Mouse (Mus musculus): ENCODE measurements at regions not wholly inside any gene's neighbourhood (a gene's known extent, or its start where the extent isn't known, plus 50 kb on each side); places are given as distances from the start of the nearest gene placed in this dataset.

- no peak overlapping the region for H3K27ac ChIP-seq (ENCODE audit: low read depth, low read length)
- no peak overlapping the region for H3K4me3 ChIP-seq (ENCODE audit: low read depth, low read length)
- no peaks in the 10 kb centered on the region for H3K27me3 ChIP-seq (ENCODE audit: control insufficient read depth, insufficient read depth, low read length)
- ATAC-seq (ENCODE audit: low read depth), result no peak
- H3K9me3 ChIP-seq (ENCODE audit: control insufficient read depth, low read length), result no peaks in the 10 kb centered on the region
- no peak overlapping the region for H3K9ac ChIP-seq (replicated peaks; ENCODE audit: low read depth, low read length)
- no peaks in the 10 kb centered on the region for H3K4me1 ChIP-seq (ENCODE audit: control insufficient read depth, insufficient read depth, low read length)
- H3K36me3 ChIP-seq (ENCODE audit: control insufficient read depth, insufficient read depth, low read length), result no peaks in the 10 kb centered on the region
- H3K4me2 ChIP-seq (ENCODE audit: low read depth, low read length), result no peak overlapping the region
- WGBS, result 51% methylated on average over 2 of the region's 2 CpGs
These were observed 325.1 kb downstream of the Slc6a15 start for GRCm38 (mm10) chr10:103692682-103693081.

GRCm38 (mm10) chr10:103715080-103715725 lies 347.6 kb downstream of the Slc6a15 start:
- Histone ChIP-seq H3K27me3 (ENCODE audit: control insufficient read depth, insufficient read depth, low read length) (no peaks in the 10 kb centered on the region), H3K4me1 (ENCODE audit: control insufficient read depth, insufficient read depth, low read length) (no peaks in the 10 kb centered on the region), H3K36me3 (ENCODE audit: control insufficient read depth, insufficient read depth, low read length) (no peaks in the 10 kb centered on the region), H3K27ac (ENCODE audit: low read depth, low read length) (no peak overlapping the region), H3K4me3 (ENCODE audit: low read depth, low read length) (no peak overlapping the region), H3K9me3 (ENCODE audit: control insufficient read depth, low read length) (no peaks in the 10 kb centered on the region), H3K9ac (replicated peaks; ENCODE audit: low read depth, low read length) (no peak overlapping the region), H3K4me2 (ENCODE audit: low read depth, low read length) (no peak overlapping the region)
- ATAC-seq (ENCODE audit: low read depth), result no peak
- WGBS, result 70% methylated on average over 3 of the region's 3 CpGs

GRCm38 (mm10) chr10:103718998-103719662 lies 351.5 kb downstream of the Slc6a15 start:
- H3K9ac ChIP-seq (replicated peaks; ENCODE audit: low read depth, low read length), result no peak overlapping the region
- WGBS, result 66% methylated on average over 8 of the region's 8 CpGs
- no peaks in the 10 kb centered on the region for H3K27me3 ChIP-seq (ENCODE audit: control insufficient read depth, insufficient read depth, low read length)
- no peaks in the 10 kb centered on the region for H3K4me1 ChIP-seq (ENCODE audit: control insufficient read depth, insufficient read depth, low read length)
- no peak overlapping the region for H3K4me2 ChIP-seq (ENCODE audit: low read depth, low read length)
- H3K27ac ChIP-seq (ENCODE audit: low read depth, low read length), result no peak overlapping the region
- no peak for ATAC-seq (ENCODE audit: low read depth)
- H3K36me3 ChIP-seq (ENCODE audit: control insufficient read depth, insufficient read depth, low read length), result no peaks in the 10 kb centered on the region
- no peaks in the 10 kb centered on the region for H3K9me3 ChIP-seq (ENCODE audit: control insufficient read depth, low read length)
- H3K4me3 ChIP-seq (ENCODE audit: low read depth, low read length), result no peak overlapping the region

- ATAC-seq (ENCODE audit: low read depth), result peak; percentile 56; the same call in 1 of the 2 replicates
- H3K4me3 ChIP-seq (ENCODE audit: low read depth, low read length), result no peak overlapping the region
- H3K36me3 ChIP-seq (ENCODE audit: control insufficient read depth, insufficient read depth, low read length), result no peaks in the 10 kb centered on the region
- H3K27me3 ChIP-seq (ENCODE audit: control insufficient read depth, insufficient read depth, low read length), result no peaks in the 10 kb centered on the region
- H3K4me2 ChIP-seq (ENCODE audit: low read depth, low read length), result no peak overlapping the region
- no peaks in the 10 kb centered on the region for H3K9me3 ChIP-seq (ENCODE audit: control insufficient read depth, low read length)
- H3K4me1 ChIP-seq (ENCODE audit: control insufficient read depth, insufficient read depth, low read length), result no peaks in the 10 kb centered on the region
- no peak overlapping the region for H3K9ac ChIP-seq (replicated peaks; ENCODE audit: low read depth, low read length)
- no peak overlapping the region for H3K27ac ChIP-seq (ENCODE audit: low read depth, low read length)
These were observed 359.1 kb downstream of the Slc6a15 start for GRCm38 (mm10) chr10:103726680-103727079.

GRCm38 (mm10) chr10:103731522-103731921 lies 363.9 kb downstream of the Slc6a15 start:
- Histone ChIP-seq H3K9ac (replicated peaks; ENCODE audit: low read depth, low read length) (no peak overlapping the region), H3K27me3 (ENCODE audit: control insufficient read depth, insufficient read depth, low read length) (no peaks in the 10 kb centered on the region), H3K27ac (ENCODE audit: low read depth, low read length) (no peak overlapping the region), H3K4me1 (ENCODE audit: control insufficient read depth, insufficient read depth, low read length) (no peaks in the 10 kb centered on the region), H3K4me2 (ENCODE audit: low read depth, low read length) (no peak overlapping the region), H3K36me3 (ENCODE audit: control insufficient read depth, insufficient read depth, low read length) (no peaks in the 10 kb centered on the region), H3K4me3 (ENCODE audit: low read depth, low read length) (no peak overlapping the region), H3K9me3 (ENCODE audit: control insufficient read depth, low read length) (no peaks in the 10 kb centered on the region)
- ATAC-seq (ENCODE audit: low read depth), result no peak
- 6% methylated on average over 1 of the region's 1 CpGs for WGBS

- no peak overlapping the region for H3K4me2 ChIP-seq (ENCODE audit: low read depth, low read length)
- no peak for ATAC-seq (ENCODE audit: low read depth)
- H3K9ac ChIP-seq (replicated peaks; ENCODE audit: low read depth, low read length), result no peak overlapping the region
- no peaks in the 10 kb centered on the region for H3K36me3 ChIP-seq (ENCODE audit: control insufficient read depth, insufficient read depth, low read length)
- no peaks in the 10 kb centered on the region for H3K9me3 ChIP-seq (ENCODE audit: control insufficient read depth, low read length)
- WGBS, result 51% methylated on average over 5 of the region's 5 CpGs
- no peaks in the 10 kb centered on the region for H3K27me3 ChIP-seq (ENCODE audit: control insufficient read depth, insufficient read depth, low read length)
- H3K27ac ChIP-seq (ENCODE audit: low read depth, low read length), result no peak overlapping the region
- no peak overlapping the region for H3K4me3 ChIP-seq (ENCODE audit: low read depth, low read length)
- H3K4me1 ChIP-seq (ENCODE audit: control insufficient read depth, insufficient read depth, low read length), result no peaks in the 10 kb centered on the region
These were observed 364.4 kb downstream of the Slc6a15 start for GRCm38 (mm10) chr10:103731981-103732380.

- ATAC-seq (ENCODE audit: low read depth), result no peak
- Histone ChIP-seq H3K4me1 (ENCODE audit: control insufficient read depth, insufficient read depth, low read length) (no peaks in the 10 kb centered on the region), H3K4me2 (ENCODE audit: low read depth, low read length) (no peak overlapping the region), H3K36me3 (ENCODE audit: control insufficient read depth, insufficient read depth, low read length) (no peaks in the 10 kb centered on the region), H3K9ac (replicated peaks; ENCODE audit: low read depth, low read length) (no peak overlapping the region), H3K9me3 (ENCODE audit: control insufficient read depth, low read length) (no peaks in the 10 kb centered on the region), H3K27ac (ENCODE audit: low read depth, low read length) (no peak overlapping the region), H3K27me3 (ENCODE audit: control insufficient read depth, insufficient read depth, low read length) (no peaks in the 10 kb centered on the region), H3K4me3 (ENCODE audit: low read depth, low read length) (no peak overlapping the region)
- WGBS, result 61% methylated on average over 1 of the region's 1 CpGs
These were observed 362.7 kb upstream of the Gm21293 start for GRCm38 (mm10) chr10:103780127-103780526.

GRCm38 (mm10) chr10:103784920-103785319 lies 357.9 kb upstream of the Gm21293 start:
- H3K9me3 ChIP-seq (ENCODE audit: control insufficient read depth, low read length), result no peaks in the 10 kb centered on the region

GRCm38 (mm10) chr10:103829079-103829478 lies 313.7 kb upstream of the Gm21293 start:
- Histone ChIP-seq H3K4me2 (ENCODE audit: low read depth, low read length) (no peak overlapping the region), H3K9me3 (ENCODE audit: control insufficient read depth, low read length) (no peaks in the 10 kb centered on the region), H3K4me1 (ENCODE audit: control insufficient read depth, insufficient read depth, low read length) (no peaks in the 10 kb centered on the region), H3K27ac (ENCODE audit: low read depth, low read length) (no peak overlapping the region), H3K36me3 (ENCODE audit: control insufficient read depth, insufficient read depth, low read length) (no peaks in the 10 kb centered on the region), H3K27me3 (ENCODE audit: control insufficient read depth, insufficient read depth, low read length) (no peaks in the 10 kb centered on the region), H3K9ac (replicated peaks; ENCODE audit: low read depth, low read length) (no peak overlapping the region), H3K4me3 (ENCODE audit: low read depth, low read length) (no peak overlapping the region)
- no peak for ATAC-seq (ENCODE audit: low read depth)

More at GRCm38 (mm10) chr10:103784920-103785319, 357.9 kb upstream of the Gm21293 start:
- Histone ChIP-seq H3K36me3 (ENCODE audit: control insufficient read depth, insufficient read depth, low read length) (no peaks in the 10 kb centered on the region), H3K27me3 (ENCODE audit: control insufficient read depth, insufficient read depth, low read length) (no peaks in the 10 kb centered on the region), H3K4me2 (ENCODE audit: low read depth, low read length) (no peak overlapping the region), H3K27ac (ENCODE audit: low read depth, low read length) (no peak overlapping the region), H3K4me3 (ENCODE audit: low read depth, low read length) (no peak overlapping the region), H3K4me1 (ENCODE audit: control insufficient read depth, insufficient read depth, low read length) (no peaks in the 10 kb centered on the region), H3K9ac (replicated peaks; ENCODE audit: low read depth, low read length) (no peak overlapping the region)
- no peak for ATAC-seq (ENCODE audit: low read depth)

All from neural tube, embryonic 14.5 days (tissue).